Mouse (Mus musculus) layer of hippocampus, adult 18-20 months (tissue): ENCODE results near the gene Junb. TPM values are rescaled to one million over a fixed set of nuclear protein-coding genes. Genes with fewer than 3 reads are reported as not detected.

Experiments used
- DNase-seq, 2 experiments: peaks; one replicate each; pipeline ENCODE4 v3.0.0; 2022; ENCODE audit warnings: low spot score in 2 of 2
- long read RNA-seq: library from polyadenylated mRNA; stranded (forward); transcript quantifications from one replicate; pipeline ENCODE4 v2.0.0, GENCODE M21; 2021
- total RNA-seq, 2 experiments: library from RNA; stranded (reverse); gene quantifications; 2 replicates each; pipeline ENCODE4 v1.2.3; 2021

Gene Junb
- total RNA-seq = 100 to 1,000 TPM; 102 to 103 TPM
- long read RNA-seq, transcript Junb-201 (1 exons, 1,809 nt) = major isoform, 168 of 168 reads
- long read RNA-seq, partial matches to known transcripts = 0 of 168 reads
- long read RNA-seq, other reads (novel, unspliced or antisense) = 0 of 168 reads

- peak; percentile 96 to 97 for DNase-seq
Observed at GRCm38 (mm10) chr8:84978248-84978940, at the start of gene Junb. TSS of gene Junb (minus strand) at chr8:84978718.

- DNase-seq = no peak
Observed at GRCm38 (mm10) chr8:85027922-85028321, 49.4 kb upstream of the Junb start.

- no peak for DNase-seq
Observed at GRCm38 (mm10) chr8:85027516-85027855, 49.0 kb upstream of the Junb start.

- peak; percentile 93 to 97 for DNase-seq
Observed at GRCm38 (mm10) chr8:85026670-85027515, 48.4 kb upstream of the Junb start, which contains the start of gene Trir. TSS of gene Trir (plus strand) at chr8:85026823.

GRCm38 (mm10) chr8:85025098-85025932 is 46.8 kb upstream of the Junb start, which contains the start of gene Asna1:
TSS of gene Asna1 (minus strand) at chr8:85025281.
- peak; percentile 80 to 93 for DNase-seq

- no peak for DNase-seq
Observed at GRCm38 (mm10) chr8:85023846-85024245, 45.3 kb upstream of the Junb start.

- no peak for DNase-seq
Observed at GRCm38 (mm10) chr8:85021514-85022055, 43.1 kb upstream of the Junb start.

- no peak for DNase-seq
Observed at GRCm38 (mm10) chr8:85017209-85017608, 38.7 kb upstream of the Junb start.

GRCm38 (mm10) chr8:85016724-85017123 is 38.2 kb upstream of the Junb start:
- no peak for DNase-seq

GRCm38 (mm10) chr8:85014431-85014830 is 35.9 kb upstream of the Junb start, which contains the start of gene Best2:
TSS of gene Best2 (minus strand) at chr8:85014531.
- no peak for DNase-seq

- DNase-seq = peak in 1 of 2 experiments; percentile 87
Observed at GRCm38 (mm10) chr8:85013230-85013840, 34.8 kb upstream of the Junb start.

- no peak for DNase-seq
Observed at GRCm38 (mm10) chr8:85011242-85011641, 32.7 kb upstream of the Junb start.

- no peak for DNase-seq
Observed at GRCm38 (mm10) chr8:85007686-85008085, 29.2 kb upstream of the Junb start.

GRCm38 (mm10) chr8:84997649-84998295 is 19.3 kb upstream of the Junb start:
- peak; percentile 87 to 96 for DNase-seq

- no peak for DNase-seq
Observed at GRCm38 (mm10) chr8:84996978-84997377, 18.5 kb upstream of the Junb start.

GRCm38 (mm10) chr8:84995680-84996079 is 17.2 kb upstream of the Junb start:
- no peak for DNase-seq

GRCm38 (mm10) chr8:84994375-84994774 is 15.9 kb upstream of the Junb start:
- DNase-seq = no peak

- DNase-seq = no peak
Observed at GRCm38 (mm10) chr8:84990836-84991235, 12.3 kb upstream of the Junb start.

GRCm38 (mm10) chr8:84990349-84990748 is 11.8 kb upstream of the Junb start, which contains the start of gene Hook2:
TSS of gene Hook2 (plus strand) at chr8:84990603.
- DNase-seq = peak; percentile 94 to 99

- peak; percentile 77 to 90 for DNase-seq
Observed at GRCm38 (mm10) chr8:84989810-84990209, 11.3 kb upstream of the Junb start.
